Mouse (Mus musculus): Measurements from ENCODE around the gene Fam180a. TPM values are rescaled to one million over a fixed set of nuclear protein-coding genes. Genes with fewer than 3 reads are reported as not detected.
A peak's percentile ranks its signal among the peaks of the same experiment; 100 is the strongest.

The Fam180a gene
- polyA plus RNA-seq, 1 experiment from 2014 or later = 1.3 TPM

- no peaks in the 10 kb centered on the region for H3K36me3 ChIP-seq (ENCODE audit: control insufficient read depth, insufficient read depth)
- peaks cover 17% of the 10 kb centered on the region for H3K4me1 ChIP-seq (ENCODE audit: control insufficient read depth, insufficient read depth, low read length)
- peak overlapping the region; percentile 46 for H3K4me2 ChIP-seq (ENCODE audit: low read depth, low read length)
- H3K9ac ChIP-seq (ENCODE audit: low read length) = peak overlapping the region; percentile 32; the same call in 1 of the 2 replicates
- H3K4me3 ChIP-seq (ENCODE audit: low read length) = no peak overlapping the region
- 29% methylated on average over 11 of the region's 11 CpGs for WGBS
- H3K9me3 ChIP-seq (replicated peaks; ENCODE audit: control insufficient read depth, low read length) = no peaks in the 10 kb centered on the region
- ATAC-seq (replicated peaks; ENCODE audit: extremely low read depth, insufficient read depth, low FRiP score) = peak; percentile 69
- peak overlapping the region; percentile 83 for H3K27ac ChIP-seq (ENCODE audit: low read length)
- no peaks in the 10 kb centered on the region for H3K27me3 ChIP-seq (ENCODE audit: control insufficient read depth, insufficient read depth, low read length)
Observed at GRCm38 (mm10) chr6:35288114-35288761, 37.7 kb downstream of the Fam180a start.

GRCm38 (mm10) chr6:35279306-35279705, 46.6 kb downstream of the Fam180a start:
- 74% methylated on average over 10 of the region's 10 CpGs for WGBS
- H3K9ac ChIP-seq (ENCODE audit: low read length) = no peak overlapping the region
- no peaks in the 10 kb centered on the region for H3K27me3 ChIP-seq (ENCODE audit: control insufficient read depth, insufficient read depth, low read length)
- H3K9me3 ChIP-seq (replicated peaks; ENCODE audit: control insufficient read depth, low read length) = no peaks in the 10 kb centered on the region
- no peak overlapping the region for H3K4me2 ChIP-seq (ENCODE audit: low read depth, low read length)
- peaks cover 5% of the 10 kb centered on the region for H3K4me1 ChIP-seq (ENCODE audit: control insufficient read depth, insufficient read depth, low read length)
- H3K36me3 ChIP-seq (ENCODE audit: control insufficient read depth, insufficient read depth) = no peaks in the 10 kb centered on the region
- H3K4me3 ChIP-seq (ENCODE audit: low read length) = no peak overlapping the region
- no peak overlapping the region for H3K27ac ChIP-seq (ENCODE audit: low read length)
- no peak for ATAC-seq (replicated peaks; ENCODE audit: extremely low read depth, insufficient read depth, low FRiP score)

- H3K4me2 ChIP-seq (ENCODE audit: low read depth, low read length) = no peak overlapping the region
- H3K4me3 ChIP-seq (ENCODE audit: low read length) = no peak overlapping the region
Observed at GRCm38 (mm10) chr6:35277903-35278587, 47.9 kb downstream of the Fam180a start.

GRCm38 (mm10) chr6:35273391-35274082, 52.4 kb downstream of the Fam180a start:
- H3K4me1 ChIP-seq (ENCODE audit: control insufficient read depth, insufficient read depth, low read length) = peaks cover 9% of the 10 kb centered on the region
- 63% methylated on average over 11 of the region's 11 CpGs for WGBS
- no peaks in the 10 kb centered on the region for H3K36me3 ChIP-seq (ENCODE audit: control insufficient read depth, insufficient read depth)
- H3K9ac ChIP-seq (ENCODE audit: low read length) = no peak overlapping the region
- no peak; the same call in 1 of the 2 replicates for ATAC-seq (replicated peaks; ENCODE audit: extremely low read depth, insufficient read depth, low FRiP score)
- no peak overlapping the region for H3K4me3 ChIP-seq (ENCODE audit: low read length)
- H3K27me3 ChIP-seq (ENCODE audit: control insufficient read depth, insufficient read depth, low read length) = no peaks in the 10 kb centered on the region
- H3K4me2 ChIP-seq (ENCODE audit: low read depth, low read length) = no peak overlapping the region
- H3K27ac ChIP-seq (ENCODE audit: low read length) = no peak overlapping the region
- no peaks in the 10 kb centered on the region for H3K9me3 ChIP-seq (replicated peaks; ENCODE audit: control insufficient read depth, low read length)

More at GRCm38 (mm10) chr6:35277903-35278587, 47.9 kb downstream of the Fam180a start:
- Histone ChIP-seq H3K36me3 (ENCODE audit: control insufficient read depth, insufficient read depth) (no peaks in the 10 kb centered on the region), H3K4me1 (ENCODE audit: control insufficient read depth, insufficient read depth, low read length) (peaks cover 9% of the 10 kb centered on the region), H3K27ac (ENCODE audit: low read length) (no peak overlapping the region), H3K9ac (ENCODE audit: low read length) (no peak overlapping the region), H3K27me3 (ENCODE audit: control insufficient read depth, insufficient read depth, low read length) (no peaks in the 10 kb centered on the region), H3K9me3 (replicated peaks; ENCODE audit: control insufficient read depth, low read length) (no peaks in the 10 kb centered on the region)
- WGBS = 41% methylated on average over 10 of the region's 10 CpGs
- no peak for ATAC-seq (replicated peaks; ENCODE audit: extremely low read depth, insufficient read depth, low FRiP score)

GRCm38 (mm10) chr6:35271868-35272765, 53.8 kb downstream of the Fam180a start:
- no peak for ATAC-seq (replicated peaks; ENCODE audit: extremely low read depth, insufficient read depth, low FRiP score)
- Histone ChIP-seq H3K36me3 (ENCODE audit: control insufficient read depth, insufficient read depth) (no peaks in the 10 kb centered on the region), H3K27me3 (ENCODE audit: control insufficient read depth, insufficient read depth, low read length) (no peaks in the 10 kb centered on the region), H3K4me3 (ENCODE audit: low read length) (no peak overlapping the region), H3K4me1 (ENCODE audit: control insufficient read depth, insufficient read depth, low read length) (0 out of 2 replicates have a peak, but pooled peaks cover 4% of the 10 kb centered on the region), H3K9me3 (replicated peaks; ENCODE audit: control insufficient read depth, low read length) (no peaks in the 10 kb centered on the region), H3K4me2 (ENCODE audit: low read depth, low read length) (no peak overlapping the region), H3K9ac (ENCODE audit: low read length) (no peak overlapping the region), H3K27ac (ENCODE audit: low read length) (no peak overlapping the region)
- WGBS = 89% methylated on average over 20 of the region's 20 CpGs

- H3K4me3 ChIP-seq (ENCODE audit: low read length) = no peak overlapping the region
- no peaks in the 10 kb centered on the region for H3K9me3 ChIP-seq (replicated peaks; ENCODE audit: control insufficient read depth, low read length)
- H3K27ac ChIP-seq (ENCODE audit: low read length) = no peak overlapping the region
- no peak overlapping the region for H3K9ac ChIP-seq (ENCODE audit: low read length)
- no peak overlapping the region for H3K4me2 ChIP-seq (ENCODE audit: low read depth, low read length)
- 0 out of 2 replicates have a peak, but pooled peaks cover 4% of the 10 kb centered on the region for H3K4me1 ChIP-seq (ENCODE audit: control insufficient read depth, insufficient read depth, low read length)
- 76% methylated on average over 12 of the region's 12 CpGs for WGBS
- H3K36me3 ChIP-seq (ENCODE audit: control insufficient read depth, insufficient read depth) = no peaks in the 10 kb centered on the region
- ATAC-seq (replicated peaks; ENCODE audit: extremely low read depth, insufficient read depth, low FRiP score) = no peak
- H3K27me3 ChIP-seq (ENCODE audit: control insufficient read depth, insufficient read depth, low read length) = no peaks in the 10 kb centered on the region
Observed at GRCm38 (mm10) chr6:35271094-35271855, 54.7 kb downstream of the Fam180a start.

- no peak overlapping the region for H3K4me3 ChIP-seq (ENCODE audit: low read length)
- H3K36me3 ChIP-seq (ENCODE audit: control insufficient read depth, insufficient read depth) = no peaks in the 10 kb centered on the region
- no peak overlapping the region for H3K9ac ChIP-seq (ENCODE audit: low read length)
- no peaks in the 10 kb centered on the region for H3K27me3 ChIP-seq (ENCODE audit: control insufficient read depth, insufficient read depth, low read length)
- no peak overlapping the region for H3K27ac ChIP-seq (ENCODE audit: low read length)
- no peak overlapping the region for H3K4me2 ChIP-seq (ENCODE audit: low read depth, low read length)
- H3K4me1 ChIP-seq (ENCODE audit: control insufficient read depth, insufficient read depth, low read length) = 0 out of 2 replicates have a peak, but pooled peaks cover 4% of the 10 kb centered on the region
- ATAC-seq (replicated peaks; ENCODE audit: extremely low read depth, insufficient read depth, low FRiP score) = no peak
- WGBS = 77% methylated on average over 13 of the region's 13 CpGs
- H3K9me3 ChIP-seq (replicated peaks; ENCODE audit: control insufficient read depth, low read length) = no peaks in the 10 kb centered on the region
Observed at GRCm38 (mm10) chr6:35269643-35270042, 56.3 kb downstream of the Fam180a start.

- peaks cover 3% of the 10 kb centered on the region for H3K36me3 ChIP-seq (ENCODE audit: control insufficient read depth, insufficient read depth)
- no peak overlapping the region for H3K4me2 ChIP-seq (ENCODE audit: low read depth, low read length)
- H3K9ac ChIP-seq (ENCODE audit: low read length) = no peak overlapping the region
- no peaks in the 10 kb centered on the region for H3K27me3 ChIP-seq (ENCODE audit: control insufficient read depth, insufficient read depth, low read length)
- 0 out of 2 replicates have a peak, but pooled peaks cover 3% of the 10 kb centered on the region for H3K4me1 ChIP-seq (ENCODE audit: control insufficient read depth, insufficient read depth, low read length)
- no peak for ATAC-seq (replicated peaks; ENCODE audit: extremely low read depth, insufficient read depth, low FRiP score)
- no peak overlapping the region for H3K4me3 ChIP-seq (ENCODE audit: low read length)
- 95% methylated on average over 13 of the region's 13 CpGs for WGBS
- H3K27ac ChIP-seq (ENCODE audit: low read length) = no peak overlapping the region
- H3K9me3 ChIP-seq (replicated peaks; ENCODE audit: control insufficient read depth, low read length) = no peaks in the 10 kb centered on the region
Observed at GRCm38 (mm10) chr6:35268711-35269110, 57.2 kb downstream of the Fam180a start.
